Mouse (Mus musculus): Measurements from ENCODE around the gene Ace3.
"Not testable (repeated sequence)": the region's sequence is repeated elsewhere in the genome, so short reads cannot be mapped to it uniquely, and the experiment has no call there.

Ace3 gene

DNA sequence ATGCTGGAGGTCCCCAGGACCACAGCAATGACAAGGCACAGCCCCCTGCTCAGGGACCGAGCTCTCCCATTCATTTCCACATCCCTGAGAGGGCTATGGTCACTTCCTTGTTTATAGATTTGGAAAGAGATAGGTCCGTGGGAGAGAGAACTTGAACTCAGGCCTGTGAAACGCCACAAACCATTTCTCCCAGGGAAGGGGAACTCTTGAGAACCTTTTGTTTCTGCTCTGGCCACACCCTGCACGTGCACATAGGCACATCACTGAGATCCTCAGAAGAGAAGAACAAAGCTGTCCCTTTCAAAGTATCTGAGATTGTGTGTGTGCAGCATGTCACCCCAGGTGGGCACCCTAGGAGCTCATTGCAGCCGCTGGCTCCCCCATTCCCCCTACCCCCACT, 15.8 kb upstream of the Ace3 start:
- ATAC-seq (ENCODE audit: low TSS enrichment): no peak

DNA sequence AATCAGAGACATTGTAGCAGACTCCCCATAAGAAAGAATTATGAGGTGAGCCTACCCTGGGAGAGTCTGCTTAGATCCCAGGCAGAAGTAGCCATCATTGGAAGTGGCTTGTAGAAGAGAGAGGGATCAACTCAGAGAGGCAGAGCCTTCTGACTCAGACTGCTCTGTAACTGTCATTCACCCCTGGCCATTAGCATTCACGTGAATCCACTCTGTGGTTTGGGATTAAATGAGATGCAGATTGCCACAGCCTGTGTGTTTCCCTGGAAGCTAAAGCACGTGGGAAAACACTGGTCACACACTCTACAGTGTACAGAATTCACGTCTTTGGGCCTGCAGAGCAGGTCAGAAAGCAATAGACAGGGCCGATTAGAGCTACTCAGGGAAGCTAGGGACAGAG, 10.0 kb upstream of the Ace3 start:
- no peak for ATAC-seq (ENCODE audit: low TSS enrichment)

DNA sequence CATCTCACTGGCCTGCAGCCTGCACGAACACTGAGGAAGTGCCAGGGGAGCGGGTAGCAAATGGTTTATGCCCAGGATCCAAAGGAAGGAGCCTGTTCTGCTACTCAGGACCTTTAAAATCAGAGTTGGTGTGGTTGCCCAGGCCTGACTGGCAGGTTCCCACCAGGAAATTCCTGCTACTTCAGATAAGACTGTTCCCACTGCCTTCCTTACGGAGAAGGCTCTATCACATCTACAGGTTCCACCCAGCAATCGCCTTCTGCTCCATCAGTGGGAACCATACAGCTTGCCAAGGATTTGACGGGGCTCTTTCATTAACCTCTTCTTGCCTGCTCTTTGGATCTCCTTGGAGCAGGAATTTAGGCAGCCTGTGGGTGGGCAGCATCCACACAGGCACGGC, 7.0 kb upstream of the Ace3 start:
- ATAC-seq (ENCODE audit: low TSS enrichment): no peak

DNA sequence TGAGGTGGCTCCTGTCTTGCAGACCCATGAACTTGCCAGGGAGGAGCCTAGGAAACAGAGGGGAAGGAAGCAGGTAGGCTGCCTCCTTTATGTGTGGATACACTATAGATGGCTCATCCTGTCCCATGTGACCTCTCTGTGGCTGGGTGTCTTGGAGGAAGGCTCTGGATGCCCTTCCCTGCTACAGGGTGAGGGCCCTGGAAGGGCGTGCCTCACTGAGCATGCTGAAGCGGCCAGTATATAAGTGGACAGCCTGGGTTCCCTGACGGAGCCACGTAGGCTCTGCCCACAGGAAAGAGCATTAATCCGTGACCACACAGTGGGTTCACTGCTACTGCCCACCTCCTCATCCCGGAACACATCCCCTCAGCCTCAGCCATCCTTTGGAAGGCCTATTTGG, 5.0 kb upstream of the Ace3 start:
- ATAC-seq (ENCODE audit: low TSS enrichment): no peak

DNA sequence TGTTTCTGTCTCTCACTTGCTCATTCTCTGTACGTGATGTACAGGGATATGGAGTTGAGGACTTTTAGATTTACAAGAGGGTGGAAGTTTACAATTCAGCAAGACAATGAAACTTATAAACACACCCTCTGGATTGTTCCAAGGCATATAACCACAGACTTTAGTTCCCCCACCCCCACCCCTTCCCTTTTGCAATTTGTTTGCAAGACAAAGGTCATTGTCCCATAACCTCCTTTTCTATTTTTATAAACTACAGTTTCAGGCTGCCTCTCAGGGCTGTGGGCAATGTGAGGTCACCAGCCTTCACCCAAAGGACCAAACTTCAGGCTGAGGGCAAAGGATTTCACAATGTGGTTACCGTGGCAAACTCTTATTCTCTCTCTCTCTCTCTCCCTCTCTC, 4.2 kb upstream of the Ace3 start:
- ATAC-seq (ENCODE audit: low TSS enrichment): no peak

DNA sequence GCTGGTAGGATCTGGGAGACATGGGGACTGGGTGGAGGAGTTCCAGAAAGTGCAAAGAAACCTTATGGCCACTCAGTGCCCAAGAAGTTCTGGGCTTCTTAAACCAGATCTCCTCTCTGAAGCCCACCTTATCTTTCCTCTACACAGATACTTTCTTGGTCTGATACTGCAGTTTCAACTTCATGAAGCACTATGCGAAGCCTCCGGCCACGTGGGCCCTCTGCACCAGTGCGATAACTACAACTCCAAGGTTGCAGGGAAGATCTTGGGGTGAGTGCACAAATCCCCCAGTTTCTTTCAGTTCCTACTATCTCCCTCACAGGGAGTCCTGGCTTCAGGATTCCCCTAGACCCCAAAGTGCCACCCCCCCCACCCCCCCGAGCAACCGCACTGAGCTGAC, 5.6 kb downstream of the Ace3 start:
- no peak for ATAC-seq (ENCODE audit: low TSS enrichment)

DNA sequence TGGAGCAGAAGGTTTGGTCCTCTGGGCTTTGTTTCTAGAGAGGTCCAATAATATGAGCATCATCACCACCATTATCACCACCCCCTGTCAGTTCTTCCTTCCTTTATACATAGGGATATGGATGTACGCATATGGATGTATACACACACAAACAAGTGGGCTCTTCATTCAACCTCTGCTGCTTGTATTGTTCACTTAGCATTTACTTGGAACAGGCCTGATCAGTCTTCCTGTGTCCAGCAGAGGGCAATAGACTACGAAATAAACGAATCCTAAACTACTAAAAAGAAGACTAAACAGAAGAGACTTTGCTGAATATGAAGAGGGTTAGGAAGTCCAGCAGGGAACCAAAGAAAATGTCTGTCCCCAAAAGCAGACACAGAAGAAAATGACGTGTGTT, 7.2 kb downstream of the Ace3 start:
- peak; percentile 74 for ATAC-seq (ENCODE audit: low TSS enrichment)

DNA sequence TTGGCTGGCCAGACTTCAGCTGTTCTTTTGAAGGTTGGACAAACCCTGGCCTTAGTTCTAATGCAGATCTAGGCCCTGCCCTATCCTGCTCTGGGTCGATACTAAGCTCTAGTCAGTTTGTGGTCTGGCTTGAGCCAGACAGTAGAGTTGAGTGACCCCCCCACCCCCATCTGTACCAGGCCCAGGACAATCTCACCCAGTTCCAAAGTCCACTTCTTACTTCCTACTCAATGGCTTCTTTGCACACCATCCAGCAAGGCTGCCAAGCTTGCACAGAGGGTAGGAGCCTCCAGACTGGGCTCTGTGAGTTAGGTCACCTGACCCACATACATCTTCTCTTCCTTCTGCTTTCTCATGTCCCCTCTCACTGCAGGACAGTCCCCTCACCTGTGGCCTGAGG, 10.1 kb downstream of the Ace3 start:
- ATAC-seq (ENCODE audit: low TSS enrichment): no peak

DNA sequence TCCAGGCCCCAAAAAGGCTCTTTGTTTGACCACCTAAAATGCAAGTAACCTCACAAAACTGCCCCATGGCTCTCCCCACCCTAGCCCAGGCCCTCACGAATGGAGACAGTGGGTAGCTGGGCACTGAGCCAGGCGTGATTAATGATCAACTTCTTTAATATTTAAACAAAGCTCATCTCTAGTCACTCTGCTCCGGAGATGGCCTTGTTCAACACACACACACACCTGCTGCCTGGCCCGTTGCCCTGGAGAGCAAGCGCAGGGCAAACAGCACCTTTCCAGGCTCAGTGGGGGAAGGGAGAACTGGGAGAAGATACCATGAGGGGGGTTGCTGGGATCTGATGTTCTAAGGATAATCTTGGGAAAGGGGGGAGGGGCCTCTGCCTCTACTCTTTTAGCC, 11.5 kb downstream of the Ace3 start:
- no peak for ATAC-seq (ENCODE audit: low TSS enrichment)

DNA sequence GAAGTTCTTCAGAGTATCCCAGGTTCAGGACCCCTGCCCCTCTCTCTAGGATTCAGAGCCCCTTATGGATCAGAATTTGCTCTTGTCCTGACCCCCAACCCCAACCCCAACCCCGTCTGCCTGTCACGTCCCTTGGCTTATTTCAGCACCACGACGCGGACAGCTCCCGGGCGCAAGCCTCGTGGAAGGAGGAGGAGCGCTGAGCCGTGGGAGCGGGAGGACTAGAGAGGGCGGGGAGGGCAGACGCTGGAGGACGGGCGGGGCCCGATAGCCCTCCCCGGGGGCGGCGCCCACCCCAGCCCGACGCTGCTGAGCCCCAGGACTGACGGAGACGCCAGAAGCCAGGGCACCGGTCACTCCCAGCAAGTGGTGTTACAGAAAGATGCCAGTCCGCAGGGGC, 13.3 kb downstream of the Ace3 start, which contains the start of gene Kcnh6:
TSS of gene Kcnh6 (plus strand) at position 304 of the 400 bp plus-strand sequence.
- no peak for ATAC-seq (ENCODE audit: low TSS enrichment)

DNA sequence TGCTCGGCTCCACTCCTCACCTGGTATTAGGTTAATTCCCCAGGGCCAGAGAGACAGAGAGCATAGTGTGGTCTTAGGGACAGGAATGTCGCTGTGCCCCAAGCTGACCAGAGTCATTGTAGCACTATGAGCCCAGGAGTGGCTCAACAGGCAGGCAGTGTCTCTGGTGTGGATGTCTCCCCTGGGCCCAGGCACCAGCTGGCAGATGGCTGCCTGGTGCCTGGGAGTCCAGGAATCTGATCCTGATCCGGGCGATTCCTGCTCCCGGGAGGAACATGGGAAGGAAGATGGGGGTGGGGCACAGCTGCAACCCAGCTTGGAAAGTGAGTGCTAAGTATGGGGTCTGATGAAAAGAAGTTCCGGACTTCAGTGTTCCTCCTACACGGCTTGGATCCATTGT, 18.2 kb downstream of the Ace3 start:
- no peak for ATAC-seq (ENCODE audit: low TSS enrichment)

DNA sequence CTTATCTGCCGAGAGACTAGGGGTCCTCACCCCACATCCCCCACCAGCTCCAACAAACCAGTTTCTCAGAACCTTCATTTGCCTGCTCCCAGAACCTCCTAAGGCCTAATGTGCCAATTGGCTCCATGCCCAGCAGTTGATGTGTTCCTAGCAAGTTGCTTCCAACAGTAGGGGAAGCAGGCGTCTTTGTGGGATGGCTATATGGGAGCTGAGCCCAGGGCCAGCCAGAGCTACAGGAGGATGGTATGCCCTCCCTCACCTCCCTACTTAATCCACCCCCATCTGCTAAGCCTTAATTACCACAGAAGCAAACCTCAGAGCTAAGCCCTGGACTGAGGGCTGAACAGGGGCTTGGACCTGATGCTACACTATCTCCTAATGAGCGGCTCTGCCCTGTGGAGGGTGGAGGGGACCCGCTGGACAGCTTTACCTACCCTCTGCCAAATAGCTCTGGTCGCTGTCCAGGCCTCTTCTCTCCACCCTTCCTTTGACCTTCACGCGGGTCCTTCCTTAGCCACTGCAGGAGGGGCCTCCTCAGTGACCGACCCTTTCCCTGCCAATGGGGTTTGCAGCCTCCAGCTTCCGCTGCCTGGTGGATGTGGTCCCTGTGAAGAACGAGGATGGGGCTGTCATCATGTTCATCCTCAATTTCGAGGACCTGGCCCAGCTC, 19.2 kb downstream of the Ace3 start:
- ATAC-seq (ENCODE audit: low TSS enrichment): 0 out of 2 replicates have a peak, but pooled peaks have one; percentile 41

DNA sequence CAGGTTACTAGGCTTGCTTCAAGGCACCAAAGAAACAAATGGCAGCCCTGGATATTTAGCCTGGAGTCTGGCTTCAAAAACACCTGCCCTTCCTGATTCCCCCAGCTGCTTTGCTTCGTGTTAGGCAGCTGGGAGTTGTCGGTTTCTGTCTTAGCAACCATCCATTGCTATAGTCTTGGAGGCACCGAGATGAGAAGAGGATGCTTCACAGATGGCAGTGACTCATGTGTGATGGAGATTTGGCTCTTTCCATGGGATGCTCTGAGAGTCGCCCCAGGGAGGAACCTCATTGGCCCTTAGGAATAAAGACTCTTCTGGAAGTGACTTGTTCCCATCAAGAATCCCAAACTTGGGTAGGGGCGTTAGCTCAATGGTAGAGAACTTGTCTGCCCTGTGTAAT, 22.0 kb downstream of the Ace3 start:
- peak; percentile 68 for ATAC-seq (ENCODE audit: low TSS enrichment)

DNA sequence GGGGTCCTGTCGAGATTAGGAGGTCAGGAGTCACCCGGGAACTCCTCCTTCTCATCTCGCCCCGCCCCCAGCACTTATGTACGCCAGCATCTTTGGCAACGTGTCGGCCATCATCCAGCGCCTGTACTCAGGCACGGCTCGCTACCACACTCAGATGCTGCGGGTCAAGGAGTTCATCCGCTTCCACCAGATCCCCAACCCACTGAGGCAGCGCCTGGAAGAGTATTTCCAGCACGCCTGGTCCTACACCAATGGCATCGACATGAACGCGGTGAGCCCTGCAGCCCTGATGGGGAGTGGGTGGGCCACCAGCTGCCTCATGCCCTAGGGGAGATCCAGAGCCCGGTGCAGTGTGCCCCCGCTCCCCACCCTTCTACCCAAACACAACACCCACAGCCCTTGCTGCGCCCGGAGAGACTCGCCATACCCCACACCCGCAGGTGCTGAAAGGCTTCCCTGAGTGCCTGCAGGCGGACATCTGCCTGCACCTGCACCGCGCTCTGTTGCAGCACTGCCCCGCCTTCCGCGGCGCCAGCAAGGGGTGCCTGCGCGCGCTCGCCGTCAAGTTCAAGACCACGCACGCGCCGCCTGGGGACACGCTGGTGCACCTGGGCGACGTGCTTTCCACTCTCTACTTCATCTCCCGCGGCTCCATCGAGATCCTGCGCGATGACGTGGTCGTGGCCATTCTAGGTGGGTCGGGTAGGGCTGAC, 25.7 kb downstream of the Ace3 start:
- peak; percentile 66 for ATAC-seq (ENCODE audit: low TSS enrichment)

DNA sequence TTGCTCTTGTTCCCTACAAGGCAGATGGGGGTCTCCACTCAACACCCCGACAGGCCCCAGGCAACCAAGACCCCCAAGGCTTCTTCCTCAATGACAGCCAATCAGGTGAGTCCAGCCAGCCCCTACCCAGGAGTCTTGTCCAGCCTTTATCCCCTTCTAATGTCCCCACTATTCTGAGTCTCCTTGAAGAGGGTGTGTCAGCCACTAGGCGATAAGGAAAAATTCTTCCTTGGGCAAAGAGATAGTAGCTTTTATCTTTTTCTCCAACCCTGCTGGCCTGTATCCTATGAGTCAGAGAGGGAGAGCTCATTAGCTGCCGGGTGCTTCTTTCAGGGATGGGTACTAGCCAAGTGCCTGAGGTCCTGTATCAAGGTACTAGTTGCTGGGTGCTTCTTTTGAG, 31.3 kb downstream of the Ace3 start:
- ATAC-seq (ENCODE audit: low TSS enrichment): no peak

DNA sequence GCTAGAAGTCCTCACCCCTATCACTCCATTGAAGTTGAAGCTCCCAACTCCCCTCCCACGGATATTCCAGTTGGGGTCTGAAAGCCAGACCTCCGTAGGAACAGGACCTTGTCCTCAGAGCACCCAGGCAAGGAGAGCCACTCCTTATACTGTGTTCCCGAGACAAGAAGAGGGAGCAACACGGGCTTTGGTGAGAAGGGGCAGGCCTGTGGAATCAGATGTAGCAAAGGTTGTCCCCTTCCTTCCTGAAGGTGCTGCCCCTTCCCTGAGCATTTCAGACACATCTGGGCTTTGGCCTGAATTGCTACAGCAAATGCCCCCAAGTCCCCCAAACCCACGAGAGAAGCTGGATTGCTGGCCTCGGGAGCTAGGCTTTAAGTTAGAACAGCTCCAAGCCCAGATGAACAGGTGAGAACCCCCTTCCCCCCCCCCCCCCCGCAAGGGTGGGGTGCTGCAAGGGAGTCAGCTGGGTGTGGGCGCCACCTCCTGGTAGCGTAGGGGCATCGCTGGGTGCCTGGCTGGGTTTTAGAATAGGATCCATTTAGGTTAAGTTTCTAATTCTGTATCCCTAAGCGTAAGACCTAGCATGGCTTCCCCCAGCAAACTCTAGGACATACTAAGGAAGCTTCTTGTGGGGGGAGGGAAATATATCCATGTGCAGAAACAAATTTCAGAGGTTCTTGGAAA, 32.1 kb downstream of the Ace3 start:
- peak; percentile 80 for ATAC-seq (ENCODE audit: low TSS enrichment)

DNA sequence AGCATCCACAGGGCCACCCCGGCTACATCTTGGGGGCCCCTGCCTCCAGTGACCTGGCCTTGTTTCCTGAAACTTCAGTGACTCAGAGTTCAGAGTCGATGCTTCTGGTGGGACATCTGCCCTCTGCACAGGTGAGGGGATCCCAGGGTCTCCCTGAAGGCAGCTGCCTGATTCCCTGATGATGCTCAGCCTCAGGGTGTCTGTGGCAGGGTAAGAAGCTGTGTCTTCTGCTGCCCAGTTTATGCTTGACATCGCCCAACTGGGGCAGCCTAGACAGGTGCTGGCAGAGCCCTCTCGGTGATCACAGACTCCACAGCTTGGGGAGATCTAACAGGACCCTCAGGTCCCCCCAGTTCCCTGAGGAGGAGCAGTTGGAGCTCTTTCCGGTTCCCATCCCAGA, 33.1 kb downstream of the Ace3 start:
- ATAC-seq (ENCODE audit: low TSS enrichment): no peak

DNA sequence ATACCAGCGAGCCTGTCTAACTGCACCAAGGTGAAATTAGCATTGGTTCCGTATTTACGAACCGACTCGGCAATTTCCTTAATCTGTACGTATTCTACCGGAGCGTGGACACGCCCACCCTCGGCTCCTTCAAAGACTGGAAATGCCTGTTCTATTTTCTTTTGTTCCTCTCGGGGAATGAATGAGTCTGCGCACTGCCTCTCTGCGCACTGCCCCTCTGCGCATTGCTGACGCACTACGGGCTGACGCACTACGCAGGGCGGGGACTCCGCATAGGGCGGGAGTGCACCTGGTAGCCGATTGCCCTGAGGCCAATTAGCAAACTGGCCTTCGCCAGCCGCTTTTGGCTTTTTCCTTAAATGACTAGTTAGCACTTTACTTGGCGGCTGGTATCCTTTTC, 37.6 kb downstream of the Ace3 start:
- ATAC-seq (ENCODE audit: low TSS enrichment): not testable (repeated sequence)

DNA sequence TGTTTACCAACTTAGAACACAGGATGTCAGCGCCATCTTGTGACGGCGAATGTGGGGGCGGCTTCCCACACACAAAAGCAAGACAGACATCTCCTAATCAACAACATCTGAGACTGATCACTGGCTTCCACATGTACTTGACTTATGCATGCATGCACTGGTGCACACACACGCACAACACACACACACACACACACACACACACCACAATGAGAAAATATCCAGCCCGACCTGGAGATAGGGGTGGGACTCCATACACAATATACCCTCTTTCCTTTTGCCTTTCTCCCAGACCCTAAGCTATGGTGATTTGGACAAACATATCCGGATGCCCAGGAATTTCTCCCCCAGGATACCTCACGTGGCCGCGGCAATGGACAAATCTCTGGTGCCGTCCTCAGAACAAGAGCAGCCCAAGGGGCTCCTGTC, 39.0 kb downstream of the Ace3 start:
- ATAC-seq (ENCODE audit: low TSS enrichment): no peak

DNA sequence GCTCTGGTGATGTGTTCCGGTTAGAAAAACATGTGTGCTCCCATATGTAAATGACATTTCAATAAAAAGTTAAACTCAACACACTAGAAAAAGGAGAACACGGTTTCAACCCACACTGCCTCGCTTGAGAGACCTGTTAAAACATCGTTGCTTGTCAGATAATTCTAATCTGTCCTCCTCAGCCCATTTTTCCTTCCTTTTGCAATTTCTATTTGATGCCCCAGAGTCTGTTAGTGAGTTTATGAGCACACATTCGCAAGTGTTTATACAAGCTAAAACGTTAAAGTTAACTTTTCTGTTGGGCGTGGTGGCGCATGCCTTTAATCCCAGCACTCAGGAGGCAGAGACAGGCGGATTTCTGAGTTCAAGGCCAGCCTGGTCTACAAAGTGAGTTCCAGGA, 40.5 kb downstream of the Ace3 start:
- ATAC-seq (ENCODE audit: low TSS enrichment): no peak

DNA sequence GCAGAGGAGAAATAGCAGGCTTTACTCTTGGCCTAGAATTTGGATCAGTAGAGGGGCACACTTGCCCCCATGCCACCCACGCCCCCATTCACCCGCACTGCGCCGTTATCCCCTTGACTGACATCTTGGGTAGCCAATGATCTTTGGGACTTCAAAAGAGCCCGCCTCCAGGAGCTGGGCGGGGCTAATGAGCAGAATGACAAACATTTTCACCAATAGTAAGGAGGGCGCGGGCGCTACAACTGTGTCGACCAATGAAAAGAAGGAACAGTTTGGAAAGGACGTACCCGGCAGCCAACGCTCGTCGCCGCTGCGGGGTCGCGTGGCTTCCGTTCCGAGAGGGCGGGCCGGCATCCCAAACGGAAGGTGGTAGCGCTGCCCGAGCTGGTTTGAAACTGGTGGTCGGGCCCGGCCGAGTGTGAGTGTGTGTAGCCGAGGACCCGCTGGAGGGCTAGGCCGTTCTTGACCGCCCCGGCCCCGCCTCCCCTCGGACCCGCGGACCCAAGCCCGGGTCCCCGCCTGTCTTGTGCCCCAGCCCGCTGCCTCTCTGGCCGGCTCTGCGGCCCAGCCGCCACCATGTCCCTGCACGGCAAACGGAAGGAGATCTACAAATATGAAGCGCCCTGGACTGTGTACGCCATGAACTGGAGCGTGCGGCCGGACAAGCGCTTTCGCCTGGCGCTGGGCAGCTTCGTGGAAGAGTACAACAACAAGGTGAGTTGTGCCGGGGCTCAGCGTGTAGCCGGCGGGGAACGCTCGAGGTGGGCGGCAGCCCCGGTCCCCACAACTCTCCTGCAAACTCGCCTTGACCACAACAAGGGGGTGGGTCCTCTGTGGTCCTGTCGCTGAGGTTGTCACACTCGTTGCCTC, 42.3 kb downstream of the Ace3 start, which contains the start of gene Dcaf7:
TSS of gene Dcaf7 (plus strand) at position 325 of the 870 bp plus-strand sequence.
- ATAC-seq (ENCODE audit: low TSS enrichment): peak; percentile 96

DNA sequence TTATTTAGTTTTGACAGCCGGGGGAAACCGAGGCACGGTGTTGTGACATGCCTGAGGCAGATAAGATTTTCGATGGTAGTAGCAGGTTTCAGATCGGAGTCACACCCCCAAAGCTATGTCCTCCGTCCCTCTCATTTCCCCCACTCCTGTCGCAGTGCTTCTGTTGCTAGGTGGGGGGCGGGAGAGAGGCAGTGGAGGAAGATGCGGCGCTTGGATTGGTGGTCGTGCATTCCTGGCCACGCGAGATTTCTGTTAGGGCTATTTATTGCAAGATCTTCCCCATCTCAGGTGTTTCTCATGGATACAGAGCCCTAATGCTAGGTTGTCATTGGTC, 42.9 kb downstream of the Ace3 start:
- peak; percentile 49 for ATAC-seq (ENCODE audit: low TSS enrichment)

Data from frontal cortex, adult (tissue).